Mouse (Mus musculus): ENCODE data around the gene Lyar.

Lyar gene

DNA sequence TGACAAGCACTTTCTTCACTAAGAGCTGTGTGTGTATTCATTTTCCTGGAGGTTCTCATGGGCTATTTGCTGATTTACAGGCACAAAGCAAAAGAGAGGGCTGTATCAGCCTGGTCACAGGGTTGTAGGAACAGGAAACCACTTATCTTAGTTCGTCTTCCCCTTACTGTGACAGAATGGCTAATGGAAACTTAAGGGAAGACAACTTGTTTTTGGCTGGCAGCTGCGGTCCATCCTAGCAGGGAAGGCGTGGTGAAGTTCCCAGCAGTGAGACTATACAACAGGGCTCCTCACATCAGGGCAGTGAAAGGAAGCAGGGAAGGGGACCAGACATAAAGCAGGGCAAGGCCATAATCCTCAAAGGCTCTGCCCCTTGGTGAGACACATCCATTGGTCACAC lies 35.4 kb downstream of the Lyar start:
- DNase-seq (ENCODE audit: low spot score in 2 of 2): no peak

DNA sequence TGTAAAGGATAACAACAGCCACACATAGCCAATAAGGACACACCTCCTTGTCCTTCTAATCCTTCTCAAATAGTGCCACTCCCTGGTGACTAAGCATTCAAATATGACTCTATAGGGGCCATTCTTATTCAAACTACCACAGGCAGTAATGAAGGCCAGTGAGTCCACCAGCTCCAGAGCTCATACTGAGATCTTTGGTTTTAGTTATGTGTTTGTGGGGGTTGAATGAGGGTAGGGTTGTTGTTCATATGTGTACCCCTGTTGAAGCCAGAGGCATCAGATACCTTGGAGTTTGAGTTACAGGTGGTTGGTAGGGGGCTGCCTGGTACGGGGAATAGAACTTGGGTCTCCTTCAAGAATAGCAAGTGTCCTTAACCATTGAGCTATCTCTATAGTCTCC lies 36.3 kb downstream of the Lyar start:
- DNase-seq (ENCODE audit: low spot score in 2 of 2): no peak

DNA sequence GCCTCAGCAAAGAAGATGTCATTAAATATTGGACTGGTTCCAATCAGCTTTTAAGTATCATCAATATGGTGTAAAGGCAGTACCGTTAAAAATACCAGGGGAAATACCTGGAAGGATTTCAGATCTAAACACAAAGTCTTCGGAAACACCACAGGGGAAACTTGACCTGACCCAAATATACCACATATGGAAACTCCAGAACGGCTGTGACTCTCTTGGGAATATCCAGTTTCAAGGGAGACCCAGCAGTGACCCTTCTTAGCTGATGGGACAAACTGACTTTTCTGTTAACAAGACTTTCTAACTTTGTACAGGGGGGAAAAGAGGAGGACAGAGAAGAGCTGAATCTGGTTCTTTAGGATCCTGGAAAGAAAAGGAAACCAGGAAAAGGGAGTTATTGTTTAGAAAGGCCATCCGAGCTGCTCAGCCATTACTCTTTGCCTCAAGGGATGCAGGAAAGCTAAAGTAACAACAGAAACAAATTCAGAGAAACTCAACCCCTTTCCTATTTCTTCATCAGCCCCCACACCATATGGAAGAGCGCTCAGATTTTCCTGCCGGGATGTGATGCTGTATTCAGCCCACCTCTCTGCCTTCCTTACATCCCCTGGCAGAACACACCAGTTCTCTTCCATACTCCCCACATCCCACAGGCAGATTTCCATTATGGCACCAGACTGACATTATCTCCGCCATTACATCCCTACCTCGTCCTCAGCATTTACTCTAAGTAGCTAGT lies 37.9 kb downstream of the Lyar start:
- DNase-seq (ENCODE audit: low spot score in 2 of 2): no peak

DNA sequence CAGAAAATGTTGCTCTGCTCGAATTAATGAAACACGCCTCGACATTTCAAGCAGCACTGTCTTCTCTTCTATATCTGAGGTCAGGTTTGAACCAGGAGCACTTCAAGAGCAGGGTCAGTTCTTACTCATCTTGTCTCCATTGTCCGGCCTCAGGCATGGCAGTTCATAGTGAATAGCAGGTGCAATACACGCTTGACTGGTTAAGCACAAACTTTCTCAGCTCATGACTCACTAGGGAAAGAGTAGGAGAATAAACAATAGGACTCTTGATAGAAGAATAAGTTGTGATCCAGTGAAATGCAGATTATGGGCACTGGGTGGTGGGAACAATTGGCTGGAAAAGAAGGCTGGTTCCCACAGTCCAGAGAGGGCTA lies 38.5 kb downstream of the Lyar start:
- DNase-seq (ENCODE audit: low spot score in 2 of 2): no peak

DNA sequence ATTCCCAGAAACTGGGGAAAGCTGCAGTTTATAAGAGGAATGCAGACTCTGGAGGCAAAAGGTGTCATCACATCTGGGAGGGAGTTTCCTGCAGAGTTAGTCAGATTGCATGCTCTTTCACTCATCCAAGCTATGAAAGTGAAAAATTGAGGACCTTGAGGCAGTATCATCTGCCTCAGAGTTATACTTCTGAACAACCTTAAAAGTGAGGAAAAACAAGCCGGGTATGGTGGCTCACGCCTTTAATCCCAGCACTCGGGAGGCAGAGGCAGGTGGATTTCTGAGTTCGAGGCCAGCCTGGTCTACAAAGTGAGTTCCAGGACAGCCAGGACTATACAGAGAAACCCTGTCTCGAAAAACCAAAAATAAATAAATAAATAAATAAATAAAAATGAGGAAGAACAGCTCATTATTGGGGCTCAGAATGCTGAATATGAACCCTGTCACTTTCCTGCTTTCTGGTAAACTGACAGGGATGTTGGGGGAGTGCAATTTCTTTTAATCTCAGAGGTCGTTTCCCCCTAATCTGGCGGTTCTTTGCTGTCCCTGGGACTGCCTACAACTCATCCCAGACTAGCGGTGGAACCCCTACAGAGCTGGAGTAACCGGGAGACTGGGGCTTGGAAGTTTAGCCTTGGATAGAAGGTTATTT lies 39.3 kb downstream of the Lyar start:
- DNase-seq (ENCODE audit: low spot score in 2 of 2): no peak

DNA sequence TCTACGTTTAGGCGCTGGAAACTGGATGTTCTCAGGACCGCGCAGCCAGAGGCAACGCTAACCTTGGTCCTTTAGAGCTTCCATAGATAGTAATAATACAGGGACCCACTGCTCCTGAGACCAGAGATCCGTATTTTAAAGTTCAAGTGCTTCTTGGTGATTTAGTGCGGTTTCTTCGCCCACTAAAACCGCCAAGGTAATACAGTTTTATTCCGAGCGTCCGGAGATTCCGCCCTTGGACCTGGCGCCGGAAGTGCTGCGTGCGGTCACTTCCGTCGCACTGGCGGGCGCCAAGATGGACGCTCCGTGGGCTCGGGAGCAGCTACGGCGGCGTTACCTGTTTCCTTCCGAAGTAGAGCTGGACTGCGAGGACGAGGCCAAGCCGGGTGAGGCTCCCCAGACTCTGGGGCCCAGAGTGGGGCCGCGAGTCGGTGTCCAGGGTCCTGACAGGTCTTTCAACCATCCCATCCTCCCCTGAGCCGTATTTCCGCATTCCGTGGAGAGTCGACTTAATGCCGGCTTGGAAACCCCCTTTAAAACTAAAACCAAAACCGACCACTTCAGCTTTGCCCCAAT lies 39.9 kb downstream of the Lyar start, which contains the start of gene Tmem128:
TSS of gene Tmem128 (plus strand) at position 79 of the 576 bp plus-strand sequence.
- peak; percentile 37 to 45 for DNase-seq (ENCODE audit: low spot score in 2 of 2)

DNA sequence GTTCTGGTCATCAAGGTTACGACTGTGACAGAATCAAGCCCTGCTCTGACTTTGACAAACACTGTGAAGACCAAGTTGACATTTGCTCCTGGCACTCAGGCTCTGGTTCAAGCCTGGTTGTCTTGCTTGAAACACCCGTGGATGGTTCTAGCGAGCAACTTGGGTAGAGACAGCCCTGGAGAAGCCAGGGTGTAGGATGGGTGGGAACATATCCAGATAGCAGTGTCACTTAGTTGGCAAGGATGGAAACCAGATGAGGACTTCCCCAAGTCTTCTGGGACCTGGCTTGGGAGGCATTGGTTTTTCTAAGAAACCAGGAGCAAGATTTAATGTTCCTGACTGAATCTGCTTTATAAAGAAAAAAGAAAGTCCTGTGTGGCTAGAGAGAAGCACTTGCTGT lies 50.7 kb downstream of the Lyar start:
- DNase-seq (ENCODE audit: low spot score in 2 of 2): no peak

DNA sequence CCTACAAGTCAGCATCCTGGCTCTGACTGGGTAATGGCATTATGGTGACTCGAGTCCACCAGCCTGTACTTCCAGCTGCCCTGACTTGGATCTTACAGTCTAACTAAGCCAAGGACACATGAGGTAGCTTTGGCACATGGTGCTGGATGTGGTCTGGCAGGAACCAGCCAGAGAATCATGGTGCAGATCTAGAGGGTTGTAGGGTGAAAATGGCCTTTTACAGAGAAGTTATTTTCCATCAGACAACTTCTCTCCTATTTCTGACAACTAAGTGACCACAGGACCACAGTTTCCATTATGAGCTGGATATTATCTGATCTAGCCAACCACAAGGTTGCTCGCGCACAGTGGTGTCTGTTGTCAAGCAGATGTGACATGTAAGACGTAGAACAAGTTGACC lies 53.6 kb downstream of the Lyar start:
- DNase-seq (ENCODE audit: low spot score in 2 of 2): no peak

DNA sequence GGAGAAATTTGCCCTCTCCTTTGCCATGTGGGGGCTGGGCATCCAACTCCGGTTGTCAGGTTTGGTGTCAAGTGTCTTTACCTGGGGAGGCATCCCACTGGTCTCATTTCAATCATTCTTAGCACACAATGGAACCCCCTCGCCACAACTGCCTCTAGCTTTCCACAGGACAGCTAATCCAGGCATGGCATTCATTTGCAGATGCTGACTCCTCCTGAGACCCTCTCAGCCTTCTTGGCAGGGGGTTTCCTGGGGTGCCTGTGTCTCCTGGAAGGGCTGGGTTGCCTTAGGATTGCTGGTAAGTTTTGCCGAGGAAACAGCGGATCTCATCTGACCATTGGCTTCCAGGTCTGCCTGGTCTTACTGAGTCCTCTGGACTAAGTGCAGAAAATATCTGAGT lies 55.5 kb downstream of the Lyar start, which contains the start of gene Otop1:
TSS of gene Otop1 (plus strand) at position 202 of the 400 bp plus-strand sequence.
- no peak for DNase-seq (ENCODE audit: low spot score in 2 of 2)

DNA sequence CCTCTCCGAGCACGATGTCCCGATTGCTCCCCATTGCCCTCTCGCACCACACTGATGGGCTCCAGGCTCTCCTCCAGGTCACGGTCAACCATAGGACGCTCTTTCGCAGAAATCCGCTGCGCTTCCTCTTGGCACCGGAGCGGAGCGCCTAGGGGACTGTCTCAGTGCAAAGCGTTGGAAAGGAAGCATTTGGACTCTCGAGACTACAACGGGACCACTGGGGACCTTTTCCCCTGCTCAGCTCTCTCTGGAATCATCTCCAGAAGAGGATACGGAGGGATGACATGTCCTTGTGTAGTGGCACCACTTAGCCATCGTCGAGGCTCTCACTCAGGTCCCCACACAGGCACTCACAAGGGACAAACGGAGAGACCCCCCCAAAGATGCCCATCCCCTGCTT lies 56.2 kb downstream of the Lyar start:
- no peak for DNase-seq (ENCODE audit: low spot score in 2 of 2)

DNA sequence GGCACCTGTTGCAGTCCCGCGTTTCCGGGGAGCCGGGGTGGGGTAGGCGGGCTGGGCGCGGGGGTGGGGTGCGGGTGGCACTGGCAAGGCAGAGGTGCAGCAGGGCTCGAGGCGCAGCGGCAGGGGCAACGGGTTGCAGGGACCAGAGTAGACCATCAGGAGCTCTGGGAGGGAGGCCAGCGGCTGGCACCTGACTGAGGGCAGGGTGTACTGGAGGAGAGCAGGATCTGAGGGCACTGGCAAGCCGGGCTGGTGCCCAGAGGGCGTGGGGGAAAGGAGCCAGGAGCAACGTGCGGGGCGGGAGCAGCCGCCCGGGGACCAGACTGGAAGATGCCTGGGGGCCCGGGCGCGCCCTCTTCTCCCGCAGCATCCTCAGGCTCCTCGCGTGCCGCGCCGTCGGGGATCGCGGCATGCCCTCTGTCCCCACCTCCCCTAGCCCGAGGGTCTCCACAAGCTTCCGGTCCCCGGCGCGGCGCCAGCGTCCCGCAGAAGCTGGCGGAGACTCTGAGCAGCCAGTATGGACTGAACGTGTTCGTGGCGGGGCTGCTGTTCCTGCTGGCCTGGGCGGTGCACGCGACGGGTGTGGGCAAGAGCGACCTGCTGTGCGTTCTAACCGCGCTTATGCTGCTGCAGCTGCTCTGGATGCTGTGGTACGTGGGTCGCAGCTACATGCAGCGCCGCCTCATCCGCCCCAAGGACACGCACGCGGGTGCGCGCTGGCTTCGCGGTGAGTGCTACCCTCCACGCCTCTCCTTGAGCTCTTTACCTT lies 57.0 kb downstream of the Lyar start:
- DNase-seq (ENCODE audit: low spot score in 2 of 2): no peak

DNA sequence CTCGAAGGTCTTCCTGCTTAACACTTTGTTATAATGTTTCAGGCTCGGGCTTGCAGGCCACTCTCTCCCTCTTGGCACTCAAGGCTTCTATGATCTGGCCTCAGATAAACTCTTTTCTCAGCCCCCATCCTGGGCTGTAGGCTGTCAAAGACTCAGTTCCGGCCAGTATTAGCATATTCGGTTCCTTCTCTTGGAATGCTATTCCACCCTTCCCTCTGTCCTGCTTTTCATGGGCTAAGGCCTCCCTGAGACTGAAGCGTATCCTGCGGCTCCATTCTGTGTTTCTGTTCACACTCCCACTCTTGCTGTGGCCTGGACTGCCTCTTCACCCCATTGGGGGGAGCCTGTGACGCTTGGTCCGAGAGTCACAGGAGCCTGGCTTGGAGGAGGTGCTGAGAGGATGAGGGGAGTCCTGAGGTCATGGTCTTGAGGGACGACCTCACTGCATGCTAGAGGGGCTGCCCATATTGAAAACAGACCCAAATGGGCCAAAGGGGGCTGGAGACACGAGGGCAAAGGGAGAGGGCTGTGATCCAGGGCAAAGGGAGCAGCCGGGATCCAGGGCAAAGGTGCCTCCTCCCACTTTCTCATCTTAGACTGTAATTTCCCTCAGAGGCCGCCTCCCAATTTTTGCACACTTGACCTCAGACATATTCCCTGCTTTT lies 57.8 kb downstream of the Lyar start:
- no peak for DNase-seq (ENCODE audit: low spot score in 2 of 2)

DNA sequence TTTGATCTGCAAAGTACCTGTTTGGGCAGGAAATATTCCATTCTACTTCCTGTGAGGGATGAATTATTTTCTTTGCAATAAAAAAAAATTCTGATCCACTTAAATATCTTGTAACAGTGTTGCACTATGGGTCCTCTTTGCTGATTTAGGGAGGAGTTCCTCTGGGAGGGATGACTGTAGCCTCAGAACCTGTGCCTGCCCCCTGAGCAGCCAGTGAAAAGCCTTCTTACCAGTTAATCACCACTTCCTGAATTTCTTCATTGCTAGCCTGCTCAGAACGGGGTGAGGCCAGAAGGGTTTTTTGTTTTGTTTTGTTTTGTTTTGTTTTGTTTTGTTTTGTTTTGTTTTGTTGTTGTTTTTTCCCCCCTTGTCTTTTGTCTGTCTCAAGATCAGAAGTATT lies 59.8 kb downstream of the Lyar start:
- DNase-seq (ENCODE audit: low spot score in 2 of 2): no peak
